Mouse (Mus musculus): ENCODE results near the gene Mtmr1. TPM values are rescaled to one million over a fixed set of nuclear protein-coding genes. Genes with fewer than 3 reads are reported as not detected.
"Not testable (repeated sequence)": the region's sequence is repeated elsewhere in the genome, so short reads cannot be mapped to it uniquely, and the experiment has no call there.

Gene Mtmr1
- 10 to 100 TPM; 36.5 to 42.4 TPM for total RNA-seq (2021)
- long read RNA-seq, experiment 1, full-length matches to known transcripts = 3 of 57 reads
- long read RNA-seq, experiment 1, partial matches to known transcripts = 14 of 57 reads
- long read RNA-seq, experiment 1, other reads (novel, unspliced or antisense) = 40 of 57 reads
- long read RNA-seq, experiment 2, full-length matches to known transcripts = 4 of 47 reads
- long read RNA-seq, experiment 2, partial matches to known transcripts = 9 of 47 reads
- long read RNA-seq, experiment 2, other reads (novel, unspliced or antisense) = 34 of 47 reads

DNA sequence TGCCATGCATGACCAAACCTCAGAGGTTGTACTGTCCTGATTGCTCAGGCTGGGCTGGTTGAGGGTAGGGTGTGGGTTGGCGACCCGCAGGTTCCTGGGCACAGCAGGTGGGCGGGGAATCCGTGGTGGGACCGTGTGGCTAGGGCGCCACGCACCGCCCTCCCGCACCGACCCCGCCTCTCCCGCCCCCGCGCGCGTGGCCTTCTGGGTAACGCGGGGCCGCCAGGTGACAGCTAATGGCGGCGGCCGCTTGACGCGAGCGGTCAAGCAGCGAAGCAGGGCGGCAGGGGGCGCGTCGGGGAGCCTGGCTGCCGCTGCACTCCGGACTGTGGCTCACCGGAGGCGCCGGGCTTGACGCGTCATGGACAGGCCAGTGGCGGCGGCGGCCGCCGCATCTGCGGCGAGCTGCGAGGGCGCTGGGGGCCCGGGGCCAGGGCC lies at the start of gene Mtmr1:
Mtmr1 (plus strand) TSS at position 207 of the 438 bp plus-strand sequence.
- intact Hi-C loops (cut with DNase I) = no loop called here
- peak; percentile 51 to 68 for DNase-seq (ENCODE audit: low spot score in 2 of 2)

DNA sequence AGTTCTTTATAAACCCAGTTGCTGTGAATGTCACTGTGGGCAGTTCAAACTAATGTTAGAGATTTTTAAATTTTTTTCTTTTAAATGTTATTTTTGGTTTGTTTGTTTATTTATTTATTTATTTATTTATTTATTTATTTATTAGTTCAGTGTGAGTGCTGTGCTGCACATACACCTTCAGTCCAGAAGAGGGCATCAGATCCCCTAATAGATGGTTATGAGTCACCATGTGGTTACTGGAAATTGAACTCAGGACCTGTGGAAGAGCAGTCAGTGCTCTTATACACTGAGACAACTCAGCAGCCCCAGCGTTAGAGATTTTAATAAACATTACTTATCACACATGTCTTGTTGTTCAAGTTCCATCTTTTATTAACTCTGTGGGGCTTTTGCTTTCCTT lies 12.5 kb upstream of the Mtmr1 start:
- intact Hi-C loops (cut with DNase I) = no loop called here
- DNase-seq (ENCODE audit: low spot score in 2 of 2) = no peak

DNA sequence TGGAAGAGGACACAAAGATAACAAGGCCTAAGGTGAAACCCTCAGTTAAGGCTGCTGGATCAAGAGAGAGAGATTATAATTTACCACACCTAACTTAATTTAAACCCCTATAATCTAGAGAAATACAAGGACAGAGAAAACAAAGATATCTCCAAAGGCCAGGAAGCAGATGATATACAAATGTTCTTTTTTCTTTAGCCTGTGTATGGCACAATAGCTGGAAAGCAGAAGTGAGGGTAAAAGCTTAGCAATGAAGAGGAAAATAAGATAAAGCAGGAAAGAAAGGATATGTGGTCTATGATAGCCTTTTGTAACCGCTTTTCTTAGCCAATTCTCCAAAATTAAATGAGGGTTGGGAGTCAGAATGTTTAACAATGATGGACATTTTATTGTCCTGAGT lies 9.2 kb upstream of the Mtmr1 start:
- intact Hi-C loops (cut with DNase I) = no loop called here

DNA sequence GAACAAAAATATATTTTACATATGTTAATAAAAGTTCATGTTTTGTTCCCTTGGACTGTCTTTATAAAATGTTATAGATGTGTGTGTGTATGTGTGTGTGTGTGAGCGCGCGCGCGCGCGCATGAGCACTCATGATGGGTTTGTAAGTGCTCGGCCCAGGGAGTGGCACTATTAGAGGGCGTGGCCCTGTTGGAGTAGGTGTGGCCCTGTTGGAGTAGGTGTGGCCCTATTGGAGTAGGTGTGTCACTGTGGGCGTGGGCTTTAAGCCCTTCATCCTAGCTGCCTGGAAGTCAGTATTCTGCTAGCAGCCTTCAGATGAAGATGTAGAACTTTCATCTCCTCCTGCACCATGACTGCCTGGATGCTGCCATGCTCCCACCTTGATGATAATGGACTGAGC lies 2.8 kb upstream of the Mtmr1 start:
- intact Hi-C loops (cut with DNase I) = not testable (repeated sequence)

More for the DNA sequence above, 9.2 kb upstream of the Mtmr1 start:
- no peak for DNase-seq (ENCODE audit: low spot score in 2 of 2)

DNA sequence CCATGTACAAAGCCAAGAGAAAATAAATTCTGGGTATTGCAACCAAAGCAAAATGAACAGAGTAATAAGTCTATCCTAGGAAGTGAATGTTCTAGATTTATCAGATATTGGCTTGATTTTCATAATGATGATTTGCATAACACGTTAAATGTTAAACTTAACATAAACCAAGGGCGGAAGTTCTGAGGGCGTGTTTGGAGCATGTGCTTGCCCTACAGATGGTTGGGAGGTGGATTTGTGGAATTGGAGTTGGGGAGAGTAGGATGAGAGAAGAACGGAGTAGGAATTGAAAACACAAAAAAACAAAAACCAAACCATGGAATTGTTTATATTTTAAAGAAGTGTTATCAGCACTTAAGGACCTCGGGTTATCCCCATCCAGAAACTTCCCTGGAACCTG lies 498 bp upstream of the Mtmr1 start:
- intact Hi-C loops (cut with DNase I) = no loop called here
- peak; percentile 3 to 17 for DNase-seq (ENCODE audit: low spot score in 2 of 2)

More for the DNA sequence above, 2.8 kb upstream of the Mtmr1 start:
- DNase-seq (ENCODE audit: low spot score in 2 of 2) = not testable (repeated sequence)

DNA sequence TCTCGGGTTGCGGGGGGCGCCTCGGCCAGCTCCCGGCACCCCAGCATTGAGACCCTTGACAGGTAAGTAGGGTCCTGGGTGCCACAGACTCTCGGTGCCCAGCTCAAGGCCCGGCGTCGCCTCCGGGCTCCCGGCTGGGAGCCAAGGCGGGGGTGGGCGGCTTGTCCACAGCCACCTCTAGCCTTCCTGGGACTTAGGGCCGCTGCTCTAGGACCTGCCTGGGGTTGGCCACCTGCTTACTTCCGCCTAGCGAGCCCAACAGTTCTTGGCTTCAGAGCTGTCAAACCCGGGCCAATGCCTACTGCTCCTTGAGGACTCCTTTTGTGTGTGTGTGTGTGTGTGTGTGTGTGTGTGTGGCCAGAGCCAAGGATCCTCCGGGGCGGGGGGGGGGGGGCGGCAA lies 451 bp downstream of the Mtmr1 start:
- DNase-seq (ENCODE audit: low spot score in 2 of 2) = peak in 1 of 2 experiments; percentile 11
- intact Hi-C loops (cut with DNase I) = no loop called here

DNA sequence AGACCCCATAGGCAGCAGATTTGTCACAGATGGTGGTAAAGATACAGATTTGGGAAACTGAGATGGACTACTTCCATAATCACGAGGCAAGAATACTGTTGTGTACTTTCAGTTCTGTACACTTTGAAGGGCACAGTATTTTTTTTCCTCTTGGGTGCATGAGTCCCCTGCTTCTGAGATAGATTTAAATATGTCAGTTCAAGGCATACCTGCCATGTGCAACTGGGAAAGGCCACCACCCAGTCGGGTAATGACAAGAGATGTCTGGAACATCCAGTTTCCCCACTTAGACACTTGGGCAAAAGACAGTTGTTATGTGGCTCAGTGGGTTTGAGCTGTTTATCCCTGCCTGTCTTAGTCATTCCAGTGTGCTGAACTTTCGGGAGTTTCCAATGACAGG lies 950 bp downstream of the Mtmr1 start:
- no peak for DNase-seq (ENCODE audit: low spot score in 2 of 2)
- intact Hi-C loops (cut with DNase I) = no loop called here

DNA sequence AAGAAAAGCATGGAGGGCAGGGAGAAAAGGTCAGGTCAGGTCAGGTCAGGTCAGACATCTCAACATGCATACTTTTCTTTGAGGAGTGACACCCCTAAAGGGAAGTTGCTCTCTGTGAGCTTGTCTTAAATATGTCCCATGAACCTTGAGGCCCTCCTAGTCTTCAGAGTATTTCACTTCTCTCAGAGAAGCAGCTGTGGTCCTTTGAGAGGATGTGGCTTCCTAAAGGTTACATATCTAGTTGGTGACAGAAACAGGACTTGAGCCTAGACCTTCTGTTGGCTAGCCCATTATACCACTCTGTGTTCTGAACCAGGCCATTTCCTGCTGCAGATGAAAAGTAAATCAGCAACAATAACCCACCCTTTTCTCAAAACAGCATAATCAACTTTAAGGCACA lies 2.4 kb downstream of the Mtmr1 start:
- intact Hi-C loops (cut with DNase I) = no loop called here
- DNase-seq (ENCODE audit: low spot score in 2 of 2) = no peak

DNA sequence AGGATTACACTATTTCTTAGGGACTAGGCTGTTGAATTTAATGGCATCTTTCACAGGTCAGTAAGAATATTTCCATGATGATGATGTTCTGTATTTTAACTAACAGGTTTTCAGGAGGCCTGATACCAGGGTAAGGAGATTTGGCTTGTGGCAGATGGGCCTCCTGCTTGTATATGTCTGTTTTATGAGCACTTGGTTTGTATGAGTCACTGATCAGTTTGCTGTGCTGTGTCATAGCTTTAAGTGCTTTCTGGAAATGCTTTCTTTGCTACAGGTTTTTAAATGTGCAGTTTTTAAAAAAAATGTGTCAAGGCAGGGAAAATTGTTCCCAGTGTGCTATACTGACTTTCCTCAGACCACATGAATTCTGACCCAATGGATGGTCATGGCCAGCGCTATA lies 12.2 kb downstream of the Mtmr1 start:
- intact Hi-C loops (cut with DNase I) = loop anchor here (10.0 kb wide), 1 partner anchor 322 kb away; the partner anchor contains the start of gene Mamld1
- no peak for DNase-seq (ENCODE audit: low spot score in 2 of 2)

DNA sequence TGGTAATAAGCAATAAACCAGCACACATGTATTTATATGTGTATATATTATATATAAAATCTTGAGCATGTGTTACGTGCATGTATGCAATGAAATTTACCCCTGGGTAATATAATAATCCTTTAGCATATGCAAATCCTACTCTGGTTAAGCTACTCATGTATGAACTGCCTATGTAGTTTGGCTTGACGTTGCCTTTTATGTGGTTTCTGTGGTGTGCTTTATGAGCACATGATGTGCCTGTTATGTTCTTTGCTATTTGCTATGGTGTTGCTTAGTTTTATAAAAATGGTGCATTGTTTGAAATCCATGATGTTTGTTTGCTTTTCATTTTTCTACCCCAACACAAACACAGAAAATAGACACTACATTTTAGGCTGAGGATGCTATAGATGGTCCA lies 13.9 kb downstream of the Mtmr1 start:
- DNase-seq (ENCODE audit: low spot score in 2 of 2) = no peak
- intact Hi-C loops (cut with DNase I) = loop anchor here (10.0 kb wide), 1 partner anchor 324 kb away; the partner anchor contains the start of gene Mamld1

DNA sequence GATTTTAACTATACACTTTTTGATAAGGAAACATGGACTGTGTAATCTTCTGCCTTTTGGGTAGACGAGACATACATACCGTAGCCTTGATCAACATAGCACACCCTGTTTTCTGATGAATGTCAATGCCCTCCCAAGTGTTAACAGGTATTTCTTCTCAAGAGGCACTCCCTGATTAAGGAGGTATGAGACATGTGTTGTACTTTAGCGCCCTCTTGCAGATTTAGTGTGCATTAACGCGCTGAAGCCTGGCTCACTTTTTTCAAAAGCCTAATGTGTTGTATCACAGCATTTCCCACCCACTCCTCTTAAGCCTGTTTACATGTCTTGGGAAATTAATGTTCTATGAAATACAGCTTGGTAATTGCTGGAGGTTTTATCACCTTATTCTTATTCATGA lies 17.0 kb downstream of the Mtmr1 start:
- intact Hi-C loops (cut with DNase I) = no loop called here

DNA sequence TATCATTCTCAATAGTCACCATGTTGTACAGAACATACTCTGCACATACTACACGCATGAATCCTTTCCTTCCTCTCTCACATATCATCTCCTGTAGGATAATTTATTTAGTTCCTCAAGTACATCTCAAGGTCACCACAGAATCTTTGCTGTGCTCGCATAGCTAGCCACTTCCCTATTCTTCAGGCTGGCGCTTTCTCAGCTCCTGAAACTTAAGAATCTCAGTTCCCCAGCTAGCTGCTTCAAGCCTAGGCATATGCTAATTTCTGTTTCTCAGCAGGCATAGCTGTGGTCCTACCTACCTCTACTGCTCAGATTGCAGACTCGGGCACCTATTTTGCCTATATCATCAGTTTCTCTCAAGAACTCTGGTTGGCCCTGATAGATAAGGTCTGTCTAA lies 31.8 kb downstream of the Mtmr1 start:
- intact Hi-C loops (cut with DNase I) = no loop called here
- no peak for DNase-seq (ENCODE audit: low spot score in 2 of 2)

More for the DNA sequence above, 17.0 kb downstream of the Mtmr1 start:
- peak; percentile 45 to 54 for DNase-seq (ENCODE audit: low spot score in 2 of 2)

DNA sequence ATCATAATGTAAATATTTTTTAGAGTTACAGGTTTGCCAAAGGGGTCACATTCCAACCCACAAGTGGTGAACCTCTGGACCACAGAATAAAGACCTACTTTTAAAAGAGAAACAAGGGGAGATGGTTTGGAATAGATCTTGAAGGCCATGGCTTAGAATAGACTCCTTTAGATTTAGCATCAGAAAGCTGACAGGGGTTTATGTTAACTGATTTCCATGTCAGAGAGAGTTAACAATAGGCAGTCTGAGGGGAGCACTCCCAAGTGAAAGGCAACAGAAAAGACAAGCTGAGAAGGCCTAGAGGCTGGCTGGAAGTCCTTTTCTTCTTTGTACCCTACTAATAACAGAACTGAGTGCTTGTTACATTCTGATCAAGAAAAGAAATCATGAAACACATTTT lies 41.7 kb downstream of the Mtmr1 start:
- intact Hi-C loops (cut with DNase I) = no loop called here
- DNase-seq (ENCODE audit: low spot score in 2 of 2) = no peak

DNA sequence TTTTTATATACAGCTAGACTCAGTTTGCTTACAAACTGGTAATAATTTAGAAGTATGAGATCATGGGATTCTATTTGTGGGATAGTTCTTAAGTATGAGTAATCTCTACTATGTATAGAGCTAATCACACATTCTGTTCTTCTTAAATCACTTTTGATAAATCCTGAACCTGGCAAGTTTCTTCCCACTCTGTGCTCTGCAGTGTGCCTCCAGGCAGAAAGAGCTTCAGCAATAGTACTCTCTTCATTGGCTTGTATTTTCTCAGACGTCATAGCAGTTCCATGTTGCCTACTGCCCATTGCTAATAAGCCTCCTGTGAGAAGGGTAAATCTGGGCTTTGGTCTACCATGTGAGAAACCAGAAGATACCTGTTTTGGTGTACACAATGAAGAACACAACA lies 43.8 kb downstream of the Mtmr1 start:
- intact Hi-C loops (cut with DNase I) = no loop called here

DNA sequence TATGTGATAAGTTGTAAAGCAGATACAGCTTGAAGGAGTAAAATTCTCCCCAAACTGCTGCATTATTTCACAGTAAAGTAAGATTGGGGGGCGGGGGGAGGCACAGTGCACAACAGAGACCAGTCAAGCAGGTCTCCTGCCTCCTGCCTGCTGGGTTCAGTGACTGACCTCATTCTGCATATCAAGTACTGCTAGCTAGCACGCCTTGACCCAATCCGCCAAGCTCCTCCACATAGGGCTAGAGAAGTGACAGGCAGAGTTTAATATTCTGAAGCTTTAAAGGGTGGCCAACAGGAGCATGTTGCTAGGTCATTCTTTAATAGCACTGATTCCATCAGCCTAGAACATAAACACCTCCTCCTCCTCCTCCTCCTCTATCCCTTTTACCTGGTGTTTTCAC lies 48.2 kb downstream of the Mtmr1 start:
- no peak for DNase-seq (ENCODE audit: low spot score in 2 of 2)
- intact Hi-C loops (cut with DNase I) = no loop called here

More for the DNA sequence above, 43.8 kb downstream of the Mtmr1 start:
- DNase-seq (ENCODE audit: low spot score in 2 of 2) = no peak

DNA sequence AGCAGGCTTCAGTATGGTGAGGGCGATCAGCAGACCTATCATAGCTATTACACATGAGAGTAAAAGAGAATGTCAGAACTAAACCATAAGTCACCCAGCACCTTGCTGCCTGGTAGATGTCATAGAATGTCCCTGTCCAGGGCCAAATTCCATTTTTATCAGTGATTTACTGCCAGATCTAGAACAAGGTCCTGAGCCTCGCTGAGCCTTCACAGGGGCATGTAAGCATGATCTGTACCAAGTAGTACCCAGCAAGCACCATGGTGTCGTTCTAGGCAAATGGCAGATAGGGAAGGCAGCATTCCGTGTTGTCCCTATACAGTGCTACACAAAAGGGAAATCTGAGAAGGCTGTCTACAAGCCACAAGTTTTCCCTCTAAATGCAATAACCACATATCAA lies 49.1 kb downstream of the Mtmr1 start:
- intact Hi-C loops (cut with DNase I) = no loop called here
- no peak for DNase-seq (ENCODE audit: low spot score in 2 of 2)

DNA sequence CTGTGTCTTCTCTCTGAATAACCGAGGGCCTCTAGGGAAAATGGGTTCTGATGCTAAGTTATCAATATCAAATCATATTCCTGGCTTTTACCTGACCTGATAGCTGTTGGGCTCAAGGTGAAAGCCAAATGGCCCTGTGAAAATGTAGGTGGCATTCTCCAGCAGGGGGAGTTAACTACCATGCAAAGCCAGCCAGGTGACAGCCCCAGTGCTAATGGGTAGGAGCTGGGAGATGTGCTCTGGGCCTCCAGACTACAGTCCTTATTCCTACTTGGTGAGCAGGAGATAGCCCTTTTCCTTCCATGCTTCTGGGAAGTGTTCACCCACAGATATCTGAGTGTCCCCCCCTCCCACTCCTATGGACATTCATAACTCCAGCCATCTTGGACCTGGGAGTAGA lies 60.3 kb downstream of the Mtmr1 start:
- no peak for DNase-seq (ENCODE audit: low spot score in 2 of 2)
- intact Hi-C loops (cut with DNase I) = loop anchor here (5.0 kb wide), 1 partner anchor 202 kb away; no protein-coding TSS in a partner anchor

DNA sequence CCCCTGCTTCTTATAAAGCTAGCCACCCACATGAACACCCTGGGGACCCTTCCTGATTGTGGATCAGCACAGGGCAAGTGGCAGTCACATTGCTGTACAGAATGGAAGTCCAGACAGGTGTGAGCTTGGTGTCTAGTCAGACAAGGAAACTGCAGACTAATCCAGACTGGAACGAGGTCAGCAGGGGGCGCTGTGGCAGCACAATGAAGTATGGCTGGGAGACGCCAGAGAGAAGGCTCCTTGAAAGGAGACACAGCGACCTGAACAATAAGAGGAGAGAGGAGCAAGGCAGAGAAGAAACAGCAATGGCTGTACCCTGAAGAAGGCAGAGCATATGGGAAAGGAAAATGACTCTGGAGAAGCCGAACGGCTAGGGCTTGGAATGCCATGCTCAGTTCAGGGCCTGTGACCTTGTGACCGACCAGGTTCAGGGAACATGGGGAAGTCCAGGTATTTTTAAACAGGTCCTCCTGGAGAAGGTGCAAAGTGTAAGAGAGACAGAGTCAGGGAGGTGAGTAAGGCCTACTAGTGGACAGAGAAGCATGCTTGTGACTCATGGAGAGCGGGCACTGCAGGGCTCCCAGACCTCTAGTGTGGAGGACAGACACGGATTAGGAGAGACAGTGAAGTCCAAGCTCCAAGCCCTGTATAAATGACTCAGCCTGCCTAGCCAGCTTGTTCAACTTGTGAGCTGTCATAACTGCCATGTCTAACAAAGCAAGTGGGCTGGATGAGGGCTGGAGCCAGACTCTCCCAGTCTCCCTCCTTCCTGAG lies 61.4 kb downstream of the Mtmr1 start:
- intact Hi-C loops (cut with DNase I) = loop anchor here (2.0 to 5.0 kb wide), 2 partner anchors 175 to 201 kb away; no protein-coding TSS in a partner anchor

DNA sequence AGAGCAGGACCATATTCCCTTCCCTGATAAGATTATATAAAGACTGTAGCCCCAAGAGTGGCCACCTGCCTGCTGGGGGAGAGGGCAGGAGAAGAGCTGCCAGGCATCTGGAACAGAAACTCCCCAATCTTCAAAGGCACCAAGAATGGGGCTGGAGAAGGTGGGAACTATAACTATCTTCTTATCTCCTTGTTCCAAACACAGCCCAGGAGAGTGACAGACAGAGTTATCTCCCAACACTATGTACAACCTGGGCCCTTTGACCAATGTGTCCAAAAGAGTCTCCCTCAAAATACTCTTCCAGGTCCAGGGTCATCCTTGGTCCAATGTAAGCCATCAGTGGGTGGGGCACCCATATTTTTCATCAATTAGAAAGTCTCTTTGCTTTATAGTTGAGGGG lies 62.9 kb downstream of the Mtmr1 start:
- intact Hi-C loops (cut with DNase I) = loop anchor here (2.0 to 5.0 kb wide), 2 partner anchors 173 to 200 kb away; no protein-coding TSS in a partner anchor
- no peak for DNase-seq (ENCODE audit: low spot score in 2 of 2)

More for the DNA sequence above, 61.4 kb downstream of the Mtmr1 start:
- DNase-seq (ENCODE audit: low spot score in 2 of 2) = peak; percentile 78 to 86

DNA sequence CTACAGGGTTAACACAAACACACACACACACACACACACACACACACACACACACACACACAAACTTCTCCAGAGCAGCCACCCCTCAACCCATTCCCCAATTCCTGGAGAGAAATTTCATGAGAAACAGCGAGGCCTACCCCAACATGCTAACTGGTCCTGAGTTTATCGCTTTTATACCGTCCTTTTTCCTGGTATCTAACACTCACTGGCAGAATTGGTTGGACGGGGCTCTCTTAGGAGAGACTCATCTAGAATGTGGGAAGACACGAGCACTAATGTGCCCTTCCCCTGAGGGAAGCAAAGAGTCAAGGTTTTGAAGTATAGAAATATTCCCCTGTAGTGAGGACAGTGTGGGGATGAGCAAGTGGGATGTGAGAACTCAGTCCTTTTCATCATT lies 66.3 kb downstream of the Mtmr1 start:
- no peak for DNase-seq (ENCODE audit: low spot score in 2 of 2)
- intact Hi-C loops (cut with DNase I) = loop anchor here (5.0 kb wide), 1 partner anchor 126 kb away; the partner anchor contains the start of gene Hmgb3

Data from left cerebral cortex, postnatal 14 days (tissue).